Mouse (Mus musculus) testis, adult 2 months (tissue): Measurements from ENCODE around the gene Dazap1. TPM values are rescaled to one million over a fixed set of nuclear protein-coding genes. Genes with fewer than 3 reads are reported as not detected.
"Not testable (repeated sequence)": the region's sequence is repeated elsewhere in the genome, so short reads cannot be mapped to it uniquely, and the experiment has no call there.

Experiments used
- H3K27ac ChIP-seq: fragments of 200-500 bp; 2 replicates; pipeline ENCODE4 v1.5.1; 2012; ENCODE audit warnings: low read depth, low read length; ENCODE audit not compliant: control insufficient read depth, insufficient read depth
- H3K27me3 ChIP-seq: fragments of 200-500 bp; 2 replicates; pipeline ENCODE4 v1.6.1; 2012; ENCODE audit warnings: mild to moderate bottlenecking, low read length, moderate library complexity; ENCODE audit not compliant: control insufficient read depth, insufficient read depth
- H3K36me3 ChIP-seq: fragments of 200-500 bp; 2 replicates; pipeline ENCODE4 v1.6.1; 2012; ENCODE audit warnings: mild to moderate bottlenecking, low read length; ENCODE audit not compliant: control insufficient read depth, insufficient read depth
- H3K4me1 ChIP-seq: fragments of 200-500 bp; 2 replicates; pipeline ENCODE4 v1.6.1; 2012; ENCODE audit warnings: low read length; ENCODE audit not compliant: control insufficient read depth, insufficient read depth
- H3K4me3 ChIP-seq: fragments of 200-500 bp; 2 replicates; pipeline ENCODE4 v1.5.1; 2012; ENCODE audit warnings: low read depth, mild to moderate bottlenecking, low read length, moderate library complexity, mixed read lengths; ENCODE audit not compliant: control insufficient read depth
- CTCF ChIP-seq: fragments of 200-500 bp; IDR thresholded peaks from 2 replicates; pipeline ENCODE4 v1.5.1; 2012; ENCODE audit warnings: low read depth, mild to moderate bottlenecking, inconsistent platforms, low read length, moderate library complexity; ENCODE audit not compliant: control insufficient read depth, insufficient read depth, insufficient replicate concordance
- POLR2A ChIP-seq: fragments of 200-500 bp; IDR thresholded peaks from 2 replicates; pipeline ENCODE4 v1.6.1; 2012; ENCODE audit warnings: low read depth, mild to moderate bottlenecking, inconsistent platforms, low read length, moderate library complexity; ENCODE audit not compliant: control insufficient read depth
- polyA plus RNA-seq: library from polyadenylated mRNA; depleted of rRNA; stranded (reverse); fragments of >200 nt; gene quantifications from 2 replicates; pipeline ENCODE4 v1.2.3, GENCODE M21; 2012; rRNA removed

The Dazap1 gene
- polyA plus RNA-seq, result 97.5 and 114 TPM in 2 replicates

DNA sequence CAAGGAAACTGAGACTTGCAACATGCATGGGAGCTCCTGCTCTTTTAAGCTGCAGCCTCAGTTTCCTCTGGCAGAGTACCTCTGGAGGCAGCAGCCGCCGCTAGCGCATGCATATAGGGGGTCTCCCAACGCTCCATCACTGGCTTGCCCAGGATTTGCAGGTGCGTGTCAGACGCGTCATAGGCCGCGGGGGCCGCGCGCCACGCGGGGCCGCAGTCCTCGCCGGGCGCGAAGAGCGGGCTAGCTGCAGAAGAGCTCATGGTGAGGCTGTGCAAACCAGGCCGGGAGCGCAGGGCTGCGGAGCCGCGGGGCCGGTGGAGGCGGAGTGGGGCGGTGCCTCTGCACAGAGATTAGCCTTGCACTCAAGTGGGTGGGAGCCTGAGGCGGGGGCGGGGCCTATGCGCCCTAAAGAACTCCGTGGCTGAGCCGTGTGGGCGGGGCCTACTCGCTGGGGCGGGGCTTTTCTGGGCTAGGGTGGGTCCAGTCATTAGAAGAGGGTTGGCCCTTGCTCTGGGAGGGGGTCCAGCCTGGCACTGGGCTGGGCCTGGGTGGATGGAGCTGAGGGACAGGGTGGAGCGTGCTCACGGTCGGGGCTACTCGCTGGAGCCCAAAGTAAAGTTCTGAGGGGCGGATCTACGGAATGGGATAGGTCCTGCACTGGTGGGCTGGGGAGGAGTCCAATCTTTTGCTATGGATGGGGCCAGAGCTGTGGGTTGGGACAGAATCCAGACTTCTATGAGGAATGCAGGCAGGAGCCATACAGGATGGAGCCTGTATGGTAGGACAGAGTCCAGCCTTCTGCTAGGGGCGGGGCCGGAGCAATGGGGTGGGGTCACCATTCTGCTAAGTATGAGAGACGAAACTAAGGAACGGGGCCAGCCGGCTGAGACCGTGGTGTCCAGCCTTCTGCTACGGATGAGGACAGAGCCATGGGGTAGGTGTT is at the start of gene Dazap1, which contains the start of gene Gamt:
Gene Dazap1, plus strand, starts transcription at position 845 of the 943 bp plus-strand sequence.
Gene Gamt, minus strand, starts transcription at position 371 of the 943 bp plus-strand sequence.
- peak within 1 kb of the TSS; percentile 83 for H3K4me3 ChIP-seq
- no peaks in the 10 kb centered on the region; the same call in 1 of the 2 replicates for H3K36me3 ChIP-seq
- no peaks in the 10 kb centered on the region for H3K27me3 ChIP-seq
- peak within 1 kb of the TSS; percentile 90 for H3K27ac ChIP-seq
- TF ChIP-seq POLR2A (peak; percentile 70), CTCF (no peak)
- H3K4me1 ChIP-seq, result peaks cover 19% of the 10 kb centered on the region

DNA sequence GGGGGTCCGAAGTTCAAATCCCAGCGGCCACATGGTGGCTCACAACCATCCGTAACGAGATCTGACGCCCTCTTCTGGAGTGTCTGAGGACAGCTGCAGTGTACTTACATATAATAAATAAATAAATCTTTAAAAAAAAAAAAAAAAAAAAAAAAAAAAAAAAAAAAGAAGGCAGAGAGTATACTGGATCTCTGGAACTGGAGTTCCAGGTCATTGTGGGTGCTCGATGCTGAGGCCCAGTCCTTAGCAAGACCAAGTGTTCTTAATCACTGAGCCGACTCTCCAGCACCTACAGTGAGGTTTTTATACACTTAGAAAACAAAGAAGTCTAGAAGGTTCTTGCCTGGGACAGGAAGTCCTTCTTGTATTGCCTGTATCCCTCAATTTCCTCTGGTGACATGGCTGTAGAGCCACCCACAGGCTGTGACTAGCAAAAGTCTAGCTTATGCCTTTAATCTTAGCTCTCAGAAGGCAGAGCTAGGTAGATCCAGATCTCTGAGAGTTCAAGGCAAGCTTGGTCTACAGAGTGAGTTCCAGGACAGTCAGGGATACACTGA is 49.7 kb upstream of the Dazap1 start:
- H3K27me3 ChIP-seq, H3K36me3 ChIP-seq, H3K4me1 ChIP-seq, H3K27ac ChIP-seq, H3K4me3 ChIP-seq: not testable (repeated sequence)

DNA sequence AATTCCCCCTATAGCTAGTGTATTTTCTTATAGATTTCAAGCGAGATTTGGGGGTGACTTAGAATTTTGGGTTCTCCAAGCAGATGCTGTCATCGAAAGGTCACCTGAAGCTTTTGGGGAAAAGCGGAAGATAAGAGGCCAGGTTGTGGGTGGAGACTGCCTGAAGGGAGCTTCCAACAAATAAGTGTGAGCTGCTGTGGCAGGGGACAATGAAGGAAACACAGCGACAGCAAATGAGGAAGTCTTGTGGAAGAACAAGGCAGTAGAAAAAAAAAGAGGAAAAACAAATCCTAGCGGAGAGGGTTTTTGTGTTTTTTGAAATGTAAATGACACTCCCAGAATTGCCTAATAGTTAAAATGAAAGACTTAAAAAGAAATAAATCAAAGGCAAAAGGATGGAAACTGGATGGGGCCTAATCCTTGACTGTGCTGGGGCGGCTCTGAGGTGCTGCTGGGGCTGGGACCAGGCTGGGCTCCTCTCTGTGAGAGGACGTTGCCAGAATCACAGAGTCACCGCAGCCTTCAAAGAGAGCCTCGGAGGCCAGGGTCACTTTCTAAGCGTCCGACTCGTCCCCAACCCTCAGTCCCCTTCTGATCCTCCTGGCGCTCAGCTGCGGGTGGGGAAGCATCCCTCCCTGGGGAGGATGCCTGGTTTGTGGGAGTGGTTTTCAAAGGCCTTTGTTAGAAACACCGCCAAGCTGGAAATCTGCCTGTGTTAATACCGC is 46.1 kb upstream of the Dazap1 start:
- no peak for TF ChIP-seq POLR2A
- no peak for TF ChIP-seq CTCF
- no peak overlapping the region for H3K27ac ChIP-seq
- H3K36me3 ChIP-seq, result no peaks in the 10 kb centered on the region
- peaks cover 3% of the 10 kb centered on the region for H3K4me1 ChIP-seq
- H3K27me3 ChIP-seq, result no peaks in the 10 kb centered on the region
- H3K4me3 ChIP-seq, result no peak overlapping the region

DNA sequence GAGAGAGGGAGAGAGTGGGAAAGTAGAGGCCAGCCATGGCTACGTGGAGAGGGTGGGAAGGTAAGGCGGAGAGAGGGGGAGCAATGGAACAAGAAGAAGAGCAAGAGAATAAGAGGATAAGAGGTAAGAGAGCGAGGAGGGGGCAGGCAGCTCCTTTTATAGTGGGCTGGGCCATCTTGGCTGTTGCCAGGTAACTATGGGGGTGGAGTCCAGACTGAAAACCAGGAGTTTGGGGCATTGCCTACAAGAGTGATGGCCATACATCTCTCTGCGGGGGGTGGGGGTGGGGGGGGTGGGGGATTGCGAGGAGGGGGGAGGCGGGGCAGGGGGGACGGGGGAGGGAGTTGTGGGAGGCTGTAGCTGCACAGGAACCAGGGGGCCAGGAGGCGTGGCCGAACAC is 40.6 kb upstream of the Dazap1 start:
- H3K27me3 ChIP-seq, result no peaks in the 10 kb centered on the region
- no peaks in the 10 kb centered on the region for H3K36me3 ChIP-seq
- peaks cover 12% of the 10 kb centered on the region for H3K4me1 ChIP-seq
- TF ChIP-seq POLR2A, result no peak
- TF ChIP-seq CTCF, result no peak
- no peak overlapping the region for H3K27ac ChIP-seq
- H3K4me3 ChIP-seq, result no peak overlapping the region

DNA sequence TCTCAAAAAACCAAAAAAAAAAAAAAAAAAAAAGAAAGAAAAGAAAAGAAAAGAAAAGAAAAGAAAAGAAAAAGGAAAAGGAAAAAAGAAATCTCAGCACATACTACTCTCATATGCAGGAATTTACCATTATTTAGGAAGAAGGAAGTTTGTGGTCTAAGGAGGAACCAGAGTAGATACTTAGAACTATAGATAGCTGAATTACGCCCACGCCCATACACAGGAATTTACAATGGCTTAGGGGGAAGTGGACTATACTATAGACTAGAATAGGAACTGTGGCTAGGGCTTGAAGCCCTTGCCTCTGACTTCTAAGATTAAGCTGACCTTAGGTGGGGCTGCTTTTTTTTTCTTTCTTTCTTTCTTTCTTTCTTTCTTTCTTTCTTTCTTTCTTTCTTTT is 38.1 kb upstream of the Dazap1 start:
- not testable (repeated sequence) for H3K27ac ChIP-seq, H3K27me3 ChIP-seq, H3K4me3 ChIP-seq, H3K36me3 ChIP-seq
- H3K4me1 ChIP-seq, result peaks cover 27% of the 10 kb centered on the region

DNA sequence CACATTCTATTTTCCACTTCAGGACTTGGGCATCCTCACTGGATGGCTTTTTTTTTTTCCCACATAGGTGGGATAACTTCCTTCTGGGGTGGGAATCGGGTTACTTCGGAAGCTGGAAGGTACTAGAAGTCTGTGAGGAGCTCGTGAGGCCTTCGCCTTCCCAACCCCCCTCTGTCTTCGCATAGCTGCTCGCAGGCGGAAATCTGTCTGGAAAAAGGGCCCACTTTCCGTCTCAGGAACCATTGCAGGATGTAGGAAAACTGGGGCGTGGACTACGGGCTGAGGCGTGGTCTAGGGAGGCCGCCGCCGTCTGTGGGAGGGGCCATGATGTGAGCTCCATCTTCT is 35.2 kb upstream of the Dazap1 start:
- H3K4me3 ChIP-seq, result peak overlapping the region; percentile 98
- peaks cover 23% of the 10 kb centered on the region for H3K4me1 ChIP-seq
- no peak for TF ChIP-seq POLR2A
- no peak for TF ChIP-seq CTCF
- H3K27me3 ChIP-seq, result no peaks in the 10 kb centered on the region
- H3K27ac ChIP-seq, result peak overlapping the region; percentile 89
- H3K36me3 ChIP-seq, result peaks cover 4% of the 10 kb centered on the region

DNA sequence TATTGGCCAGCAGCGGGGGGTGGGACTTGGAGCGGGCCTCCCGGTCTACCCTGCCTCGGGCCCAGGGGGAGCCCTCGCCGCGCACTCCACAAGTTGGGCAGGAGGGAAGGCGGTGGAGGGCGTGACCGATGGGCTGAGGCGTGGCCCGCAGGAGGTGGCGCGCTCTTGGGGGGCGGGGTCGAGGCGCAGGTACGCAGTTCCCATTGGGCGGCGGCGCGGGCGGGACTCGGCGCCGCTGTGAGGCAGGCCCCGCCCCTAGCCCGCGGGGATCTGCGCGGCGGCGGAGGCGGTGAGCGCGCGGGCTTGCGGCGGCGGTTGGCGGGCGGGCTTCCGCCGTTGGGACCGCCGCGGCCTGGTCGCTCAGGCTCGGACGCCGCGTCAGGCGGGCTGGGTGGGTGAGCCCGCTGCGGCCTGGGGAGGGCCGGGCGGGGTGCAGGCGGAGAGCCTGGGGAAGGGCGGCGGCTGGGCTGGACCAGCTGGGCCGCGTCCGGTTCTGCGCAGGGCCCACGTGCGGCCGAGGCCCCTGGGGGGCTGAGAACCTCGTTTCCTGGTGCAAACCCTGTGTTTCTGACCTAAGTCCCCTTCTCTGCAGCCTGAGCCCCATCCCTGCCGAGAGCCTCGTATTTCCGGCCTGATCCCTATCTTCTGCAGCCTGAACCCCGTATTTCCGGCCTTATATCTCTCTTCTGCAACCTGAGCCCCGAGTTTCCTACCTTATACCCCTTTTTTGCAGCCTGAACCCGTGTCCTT is 34.7 kb upstream of the Dazap1 start, which contains the start of gene Mum1:
Gene Mum1, plus strand, starts transcription at position 19 of the 750 bp plus-strand sequence.
- TF ChIP-seq CTCF (peak; percentile 49; the same call in 1 of the 2 replicates), POLR2A (peak; percentile 68)
- peaks cover 6% of the 10 kb centered on the region for H3K36me3 ChIP-seq
- H3K4me3 ChIP-seq, result peak within 1 kb of the TSS; percentile 98
- H3K27me3 ChIP-seq, result no peaks in the 10 kb centered on the region
- peak within 1 kb of the TSS; percentile 98 for H3K27ac ChIP-seq
- peaks cover 22% of the 10 kb centered on the region for H3K4me1 ChIP-seq
